Mouse (Mus musculus) ES-Bruce4 (cell line): ENCODE data around the gene Kcnip4.

Experiments used
- CTCF ChIP-seq: IDR thresholded peaks from one replicate; pipeline ENCODE4 v1.8.1; 2011; ENCODE audit warnings: low read depth, low read length
- POLR2A ChIP-seq: IDR thresholded peaks from one replicate; pipeline ENCODE4 v1.8.1; 2011; ENCODE audit warnings: low read length; ENCODE audit not compliant: insufficient read depth

- TF ChIP-seq POLR2A (no peak), CTCF (no peak)
These were observed 1041.6 kb downstream of the Kcnip4 start for GRCm38 (mm10) chr5:48483112-48483511.
